Mouse (Mus musculus) embryonic facial prominence, embryonic 14.5 days (tissue): ENCODE results near the gene Tti1. TPM values are rescaled to one million over a fixed set of nuclear protein-coding genes. Genes with fewer than 3 reads are reported as not detected.
A peak's percentile ranks its signal among the peaks of the same experiment; 100 is the strongest.

Experiments used
- ATAC-seq: fragments of 200-750 bp; cut with Nextera tagmentation; 2 replicates; pipeline ENCODE4 v1.8.0; 2017; ENCODE audit warnings: low read depth, moderate number of reproducible peaks, moderate TSS enrichment
- DNase-seq: peaks from one replicate; pipeline ENCODE4 v3.0.0-alpha.2; 2015; ENCODE audit warnings: low spot score
- H3K27ac ChIP-seq: fragments of 300-500 bp; sonication (generic); replicated peaks from 2 replicates; pipeline ENCODE4 v1.5.1; 2014; ENCODE audit warnings: low read depth, mild to moderate bottlenecking, low read length, moderate library complexity
- H3K27me3 ChIP-seq: fragments of 300-500 bp; sonication (generic); replicated peaks from 2 replicates; pipeline ENCODE4 v1.6.1; 2014; ENCODE audit warnings: low read length; ENCODE audit not compliant: control insufficient read depth, insufficient read depth
- H3K36me3 ChIP-seq: fragments of 300-500 bp; sonication (generic); 2 replicates; pipeline ENCODE4 v1.6.1; 2014; ENCODE audit warnings: low read length, mixed read lengths; ENCODE audit not compliant: control insufficient read depth, insufficient read depth
- H3K4me1 ChIP-seq: fragments of 300-500 bp; sonication (generic); 2 replicates; pipeline ENCODE4 v1.6.1; 2014; ENCODE audit warnings: antibody characterized with exemption, low read length; ENCODE audit not compliant: control insufficient read depth, insufficient read depth
- H3K4me2 ChIP-seq: fragments of 300-500 bp; sonication (generic); 2 replicates; pipeline ENCODE4 v1.6.1; 2014; ENCODE audit warnings: low read depth, mild to moderate bottlenecking, low read length, moderate library complexity, mixed read lengths
- H3K4me3 ChIP-seq: fragments of 300-500 bp; sonication (generic); 2 replicates; pipeline ENCODE4 v1.5.1; 2014; ENCODE audit warnings: low read depth, mild to moderate bottlenecking, low read length
- H3K9ac ChIP-seq: fragments of 300-500 bp; sonication (generic); 2 replicates; pipeline ENCODE4 v1.6.1; 2014; ENCODE audit warnings: low read depth, mild to moderate bottlenecking, low read length, moderate library complexity, mixed read lengths
- H3K9me3 ChIP-seq: fragments of 300-500 bp; sonication (generic); 2 replicates; pipeline ENCODE4 v1.6.1; 2016; ENCODE audit warnings: low read length; ENCODE audit not compliant: control insufficient read depth
- WGBS: fragments of 180-500 bp; shearing (Covaris S2); extraction: QIAGEN DNeasy Blood & Tissue Kit; methylation state at CpG from one replicate; pipeline ENCODE4 v1.1.7; 2014; 5-methylcytosine and 5-hydroxymethylcytosine counted together
- polyA plus RNA-seq: library from polyadenylated mRNA; unstranded; fragments of >200 nt; fragmentation: Nextera tagmentation; extraction: Ambion mirVana; gene quantifications from 2 replicates; pipeline ENCODE4 v1.2.1, GENCODE M21; 2014

Tti1 gene
- polyA plus RNA-seq, 1 experiment from 2014 or later = 17.0 TPM

DNA sequence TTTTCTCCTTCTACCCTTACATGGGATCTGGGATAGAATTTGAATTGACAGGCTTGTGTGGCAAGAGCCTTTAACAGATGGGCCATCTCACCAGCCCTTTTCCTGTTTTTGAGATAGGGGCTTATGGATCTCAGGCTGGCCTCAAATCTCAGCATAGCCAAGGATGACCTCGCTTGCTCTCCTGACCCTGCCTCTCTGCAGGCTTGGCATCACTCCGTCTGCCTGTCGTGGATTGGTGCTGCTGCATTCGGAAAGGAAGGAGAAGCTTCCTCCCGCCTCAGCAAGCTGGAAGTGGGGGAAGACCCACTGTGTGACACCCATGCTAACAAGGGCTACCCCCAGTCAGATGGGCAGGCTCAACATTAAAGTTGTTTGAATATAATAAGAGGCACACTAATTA lies 49.0 kb downstream of the Tti1 start:
- WGBS = 68% methylated on average over 5 of the region's 5 CpGs
- DNase-seq = no peak

DNA sequence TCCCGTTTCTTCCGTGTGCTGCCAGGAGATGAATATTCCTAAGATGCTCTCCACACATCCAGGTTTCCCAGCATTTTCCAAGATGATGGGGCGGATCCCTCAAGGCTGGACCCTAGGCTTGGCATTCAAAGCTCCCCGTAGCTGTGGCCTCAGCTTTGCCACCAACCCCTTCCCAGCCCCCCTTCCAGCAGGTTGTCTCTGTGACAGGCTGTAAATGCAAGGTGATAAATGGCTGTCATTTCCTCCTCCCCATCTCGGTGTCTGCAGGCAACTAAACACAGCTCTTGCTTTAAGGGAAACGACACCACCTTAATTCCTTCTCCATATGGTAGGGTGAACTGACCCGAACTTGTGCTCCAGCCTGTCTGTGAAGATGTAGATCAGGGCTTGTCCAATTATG lies 52.6 kb downstream of the Tti1 start:
- Histone ChIP-seq H3K27me3 (0 out of 2 replicates have a peak, but pooled peaks cover 5% of the 10 kb centered on the region), H3K4me2 (0 out of 2 replicates have a peak overlapping the region, but pooled peaks have one; percentile 35), H3K36me3 (no peaks in the 10 kb centered on the region), H3K4me1 (peaks cover 11% of the 10 kb centered on the region; the same call in 1 of the 2 replicates), H3K9me3 (no peaks in the 10 kb centered on the region), H3K27ac (no peak overlapping the region), H3K9ac (no peak overlapping the region), H3K4me3 (no peak overlapping the region)
- DNase-seq = no peak
- 6% methylated on average over 7 of the region's 7 CpGs for WGBS
- no peak for ATAC-seq

More for the DNA sequence above, 49.0 kb downstream of the Tti1 start:
- H3K9ac ChIP-seq = no peak overlapping the region
- H3K4me2 ChIP-seq = no peak overlapping the region
- no peak for ATAC-seq
- peaks cover 11% of the 10 kb centered on the region; the same call in 1 of the 2 replicates for H3K4me1 ChIP-seq
- H3K27me3 ChIP-seq = 0 out of 2 replicates have a peak, but pooled peaks cover 5% of the 10 kb centered on the region
- H3K27ac ChIP-seq = no peak overlapping the region
- no peaks in the 10 kb centered on the region for H3K9me3 ChIP-seq
- H3K4me3 ChIP-seq = no peak overlapping the region
- H3K36me3 ChIP-seq = peaks cover 15% of the 10 kb centered on the region

DNA sequence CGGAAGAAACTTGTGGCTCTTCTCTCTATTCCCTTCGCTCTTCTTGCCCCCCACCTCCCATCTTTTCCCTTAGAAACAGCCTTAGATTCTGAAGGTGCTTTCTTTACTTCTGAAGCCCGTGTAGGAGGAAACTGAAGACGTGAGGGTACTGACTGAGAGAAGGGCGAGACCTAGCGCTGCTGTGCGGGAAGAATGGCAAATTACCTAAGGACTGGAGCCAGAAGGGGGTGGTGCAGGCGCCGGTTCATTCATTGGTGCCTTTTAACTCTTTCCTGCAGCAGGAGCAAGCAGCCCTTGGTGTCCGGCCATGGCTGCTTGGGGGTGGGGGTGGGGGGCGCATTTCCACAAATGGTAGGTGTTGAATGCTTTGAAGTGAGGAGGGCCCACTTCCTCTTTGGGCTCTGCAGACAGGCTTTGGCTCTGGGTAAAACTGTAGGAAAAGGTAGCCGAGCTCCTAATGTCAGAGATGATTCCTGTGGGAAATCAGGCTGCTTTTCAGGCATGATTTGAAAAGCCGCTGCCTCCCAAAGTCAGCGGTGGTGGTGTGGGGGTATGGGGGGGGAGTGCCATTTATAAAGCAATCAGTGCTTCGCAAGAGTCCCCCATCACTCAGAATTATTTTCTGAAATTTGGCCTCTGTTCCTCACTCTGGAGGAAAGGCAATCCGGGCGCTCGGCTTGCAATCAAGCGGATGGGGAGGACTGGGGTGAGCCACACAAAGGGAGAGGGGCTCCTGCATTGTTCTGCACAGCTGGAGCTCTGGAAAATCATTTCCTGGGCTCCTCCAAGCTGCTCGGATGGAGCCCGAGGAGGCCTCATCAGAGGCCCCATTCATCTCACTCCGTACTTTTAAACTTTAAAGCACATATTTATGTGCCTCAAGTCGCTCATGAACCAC lies 53.4 kb downstream of the Tti1 start:
- H3K4me1 ChIP-seq = peaks cover 11% of the 10 kb centered on the region; the same call in 1 of the 2 replicates
- no peaks in the 10 kb centered on the region for H3K36me3 ChIP-seq
- no peak overlapping the region for H3K9ac ChIP-seq
- peak; percentile 20 for DNase-seq
- 3% methylated on average over 22 of the region's 23 CpGs for WGBS
- H3K27me3 ChIP-seq = 0 out of 2 replicates have a peak, but pooled peaks cover 5% of the 10 kb centered on the region
- H3K4me2 ChIP-seq = peak overlapping the region; percentile 35; the same call in 1 of the 2 replicates
- ATAC-seq = no peak
- no peaks in the 10 kb centered on the region for H3K9me3 ChIP-seq
- no peak overlapping the region for H3K4me3 ChIP-seq
- no peak overlapping the region for H3K27ac ChIP-seq

DNA sequence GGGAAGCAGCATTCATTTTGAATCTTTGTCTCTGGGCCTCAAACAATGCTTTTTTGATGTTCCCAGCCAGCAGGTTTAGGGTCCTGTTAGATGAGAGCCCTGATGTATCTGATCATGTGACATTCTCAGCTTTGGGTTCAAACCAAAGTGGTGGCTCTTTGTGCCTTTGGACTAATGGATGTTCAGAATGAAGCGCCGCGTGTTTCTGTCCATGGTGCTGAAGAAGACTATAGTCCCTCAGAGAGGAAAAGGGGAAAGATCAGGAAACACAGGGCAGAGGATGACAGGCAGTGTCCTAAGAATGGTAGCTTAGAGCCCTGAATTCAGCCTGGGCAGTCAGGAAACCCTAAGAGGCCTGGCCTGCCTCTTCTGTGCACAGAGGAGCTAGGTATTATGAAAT lies 57.6 kb downstream of the Tti1 start:
- Histone ChIP-seq H3K9ac (no peak overlapping the region), H3K27me3 (no peaks in the 10 kb centered on the region), H3K4me1 (peaks cover 11% of the 10 kb centered on the region; the same call in 1 of the 2 replicates), H3K27ac (no peak overlapping the region), H3K4me2 (no peak overlapping the region), H3K4me3 (no peak overlapping the region), H3K36me3 (no peaks in the 10 kb centered on the region), H3K9me3 (no peaks in the 10 kb centered on the region)
- DNase-seq = peak; percentile 86
- ATAC-seq = no peak
- WGBS = 2% methylated on average over 3 of the region's 3 CpGs

DNA sequence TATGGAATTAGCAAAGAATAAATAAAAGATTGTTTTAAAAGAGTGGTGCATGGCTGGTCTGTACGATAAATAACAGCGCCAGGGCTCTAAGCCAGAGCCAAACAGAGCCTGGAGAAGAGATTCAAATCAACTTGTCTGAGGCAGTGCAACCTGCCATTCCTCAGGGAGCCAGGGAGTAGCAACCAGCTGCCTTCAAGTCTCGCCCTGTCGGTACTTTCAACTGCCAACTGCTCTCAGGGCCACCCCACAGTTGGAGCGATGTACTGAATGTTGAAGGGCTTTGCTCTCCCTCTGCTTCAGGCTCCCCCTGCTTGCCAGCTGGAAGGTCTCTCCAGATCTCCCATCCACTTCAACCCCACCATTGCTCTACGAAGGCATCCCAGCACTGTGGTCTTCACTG lies 58.1 kb downstream of the Tti1 start:
- Histone ChIP-seq H3K27me3 (no peaks in the 10 kb centered on the region), H3K9ac (no peak overlapping the region), H3K9me3 (no peaks in the 10 kb centered on the region), H3K4me1 (peaks cover 6% of the 10 kb centered on the region; the same call in 1 of the 2 replicates), H3K4me2 (no peak overlapping the region), H3K4me3 (no peak overlapping the region), H3K27ac (no peak overlapping the region), H3K36me3 (no peaks in the 10 kb centered on the region)
- DNase-seq (no peak), ATAC-seq (no peak)
- WGBS = 58% methylated on average over 6 of the region's 6 CpGs

DNA sequence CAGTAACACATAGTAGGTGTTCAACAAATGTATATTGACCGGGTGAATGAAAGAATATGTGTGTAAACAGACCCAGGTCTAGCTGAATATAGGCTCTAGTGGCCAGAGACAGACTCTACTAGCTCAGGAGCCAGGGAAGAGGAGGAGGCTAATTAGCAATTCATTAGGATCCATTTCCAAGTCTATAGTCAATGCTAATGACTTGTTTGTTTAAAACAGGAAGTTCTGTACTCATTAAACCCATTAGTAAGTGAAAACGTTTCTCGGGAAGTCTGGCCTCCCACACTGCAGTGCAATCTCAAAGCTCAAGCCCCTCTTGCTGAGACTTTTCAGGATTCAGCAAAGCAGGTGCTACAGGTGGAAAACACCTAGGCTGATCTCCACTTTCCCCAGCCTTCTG lies 60.4 kb downstream of the Tti1 start:
- Histone ChIP-seq H3K27me3 (no peaks in the 10 kb centered on the region), H3K9ac (no peak overlapping the region), H3K9me3 (no peaks in the 10 kb centered on the region), H3K4me1 (no peaks in the 10 kb centered on the region), H3K27ac (no peak overlapping the region), H3K36me3 (no peaks in the 10 kb centered on the region), H3K4me3 (no peak overlapping the region), H3K4me2 (no peak overlapping the region)
- ATAC-seq (no peak), DNase-seq (no peak)
- WGBS = 17% methylated on average over 3 of the region's 3 CpGs

DNA sequence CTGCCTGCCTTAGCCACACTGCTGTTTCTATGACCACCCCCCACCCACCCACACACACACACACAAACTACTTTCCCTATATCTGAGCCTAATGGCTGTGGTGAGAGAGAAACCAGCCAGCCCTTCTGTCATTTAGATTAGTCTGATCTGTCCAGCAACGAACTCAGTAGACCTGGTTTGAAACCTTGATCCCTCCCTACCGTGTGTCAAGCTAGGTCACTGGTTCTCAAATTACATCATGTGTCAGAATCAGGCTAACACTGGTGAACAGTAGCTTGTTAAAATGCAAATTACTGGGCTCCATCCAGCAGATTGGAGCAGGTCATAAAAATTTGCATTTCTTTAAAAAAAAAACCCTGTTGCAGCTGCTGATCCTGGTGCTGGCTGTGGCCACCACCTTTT lies 70.5 kb downstream of the Tti1 start:
- Histone ChIP-seq H3K4me3 (no peak overlapping the region), H3K9ac (no peak overlapping the region), H3K4me1 (no peaks in the 10 kb centered on the region), H3K27ac (no peak overlapping the region), H3K9me3 (no peaks in the 10 kb centered on the region), H3K4me2 (no peak overlapping the region), H3K27me3 (no peaks in the 10 kb centered on the region), H3K36me3 (no peaks in the 10 kb centered on the region)
- 0% methylated on average over 2 of the region's 2 CpGs for WGBS
- ATAC-seq (no peak), DNase-seq (no peak)

DNA sequence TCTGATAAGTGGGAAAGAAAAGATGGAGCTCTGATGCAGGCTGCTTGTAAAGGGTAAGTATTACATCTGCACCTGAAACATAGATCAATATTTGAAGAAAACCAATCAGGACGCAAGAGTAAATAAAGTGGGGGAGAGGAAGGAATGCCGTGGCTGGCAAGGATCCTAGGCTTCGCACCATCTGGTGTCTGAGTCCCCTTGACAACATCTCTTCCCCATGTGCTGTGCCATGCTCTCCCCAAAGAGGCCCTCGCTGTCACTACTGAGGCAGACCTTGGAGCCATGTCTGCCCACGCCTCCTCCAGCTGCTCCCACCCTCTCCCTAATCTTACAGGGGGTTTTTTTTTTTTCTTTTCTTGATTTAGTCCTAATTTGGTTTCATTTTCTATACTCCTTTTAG lies 74.3 kb downstream of the Tti1 start:
- H3K9me3 ChIP-seq = no peaks in the 10 kb centered on the region
- no peak for ATAC-seq
- WGBS = 74% methylated on average over 5 of the region's 5 CpGs
- no peak for DNase-seq
- H3K4me2 ChIP-seq = no peak overlapping the region
- H3K27me3 ChIP-seq = no peaks in the 10 kb centered on the region
- H3K36me3 ChIP-seq = no peaks in the 10 kb centered on the region
- H3K4me1 ChIP-seq = no peaks in the 10 kb centered on the region
- H3K27ac ChIP-seq = no peak overlapping the region
- H3K9ac ChIP-seq = no peak overlapping the region
- H3K4me3 ChIP-seq = no peak overlapping the region
